Mouse (Mus musculus) brown adipose tissue, adult 24 weeks (tissue): ENCODE measurements around the gene Wwc1. TPM values are rescaled to one million over a fixed set of nuclear protein-coding genes. Genes with fewer than 3 reads are reported as not detected.

Experiments used
- H3K27ac ChIP-seq: fragments of 200-500 bp; replicated peaks from 2 replicates; pipeline ENCODE4 v1.5.1; 2012; ENCODE audit warnings: low read depth, mild to moderate bottlenecking, low read length
- H3K4me1 ChIP-seq: fragments of 200-500 bp; 2 replicates; pipeline ENCODE4 v1.6.1; 2012; ENCODE audit warnings: low read length, mixed read lengths; ENCODE audit not compliant: control insufficient read depth, insufficient read depth, insufficient read length
- H3K4me3 ChIP-seq: fragments of 200-500 bp; 2 replicates; pipeline ENCODE4 v1.5.1; 2012; ENCODE audit warnings: low read depth, mild to moderate bottlenecking, low read length, moderate library complexity; ENCODE audit not compliant: insufficient read depth
- polyA plus RNA-seq: library from polyadenylated mRNA; stranded (reverse); fragments of >200 nt; gene quantifications from 2 replicates; pipeline ENCODE4 v1.2.4, GENCODE M21; 2012; ENCODE audit not compliant: missing spikeins, insufficient read depth, insufficient read length

The Wwc1 gene
- polyA plus RNA-seq, 1 experiment: not detected

- no peak overlapping the region for H3K4me3 ChIP-seq
- no peak overlapping the region for H3K27ac ChIP-seq
- no peaks in the 10 kb centered on the region for H3K4me1 ChIP-seq
These were observed 48.0 kb downstream of the Wwc1 start for GRCm38 (mm10) chr11:35932121-35932885.

- Histone ChIP-seq H3K27ac (no peak overlapping the region), H3K4me3 (no peak overlapping the region), H3K4me1 (no peaks in the 10 kb centered on the region)
These were observed 49.7 kb downstream of the Wwc1 start for GRCm38 (mm10) chr11:35930511-35931060.

- no peak overlapping the region for H3K4me3 ChIP-seq
- no peak overlapping the region for H3K27ac ChIP-seq
- no peaks in the 10 kb centered on the region for H3K4me1 ChIP-seq
These were observed 51.9 kb downstream of the Wwc1 start for GRCm38 (mm10) chr11:35928453-35928852.

GRCm38 (mm10) chr11:35927309-35927708 is 53.0 kb downstream of the Wwc1 start:
- no peak overlapping the region for H3K4me3 ChIP-seq
- H3K27ac ChIP-seq: no peak overlapping the region
- H3K4me1 ChIP-seq: no peaks in the 10 kb centered on the region

DNA sequence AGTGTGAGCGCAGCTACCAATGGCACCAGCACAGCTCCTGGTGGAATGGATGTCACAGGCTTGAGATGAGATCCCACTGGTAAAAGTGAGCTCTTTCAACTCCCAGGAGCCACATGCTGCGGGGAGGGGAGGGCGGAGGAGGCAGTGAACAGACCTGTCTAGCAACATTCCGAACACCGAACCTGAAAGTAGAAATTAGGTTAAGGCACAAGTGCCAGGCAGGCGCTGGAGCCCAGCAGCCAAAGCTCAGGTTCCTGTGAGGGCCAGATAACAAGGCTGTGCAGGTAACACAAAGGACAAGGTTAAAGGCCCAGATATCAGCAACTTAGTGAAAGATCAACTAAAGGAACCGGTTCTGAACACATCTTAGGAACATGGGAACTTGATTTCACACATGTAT is 54.7 kb downstream of the Wwc1 start:
- Histone ChIP-seq H3K4me3 (no peak overlapping the region), H3K4me1 (no peaks in the 10 kb centered on the region), H3K27ac (no peak overlapping the region)

DNA sequence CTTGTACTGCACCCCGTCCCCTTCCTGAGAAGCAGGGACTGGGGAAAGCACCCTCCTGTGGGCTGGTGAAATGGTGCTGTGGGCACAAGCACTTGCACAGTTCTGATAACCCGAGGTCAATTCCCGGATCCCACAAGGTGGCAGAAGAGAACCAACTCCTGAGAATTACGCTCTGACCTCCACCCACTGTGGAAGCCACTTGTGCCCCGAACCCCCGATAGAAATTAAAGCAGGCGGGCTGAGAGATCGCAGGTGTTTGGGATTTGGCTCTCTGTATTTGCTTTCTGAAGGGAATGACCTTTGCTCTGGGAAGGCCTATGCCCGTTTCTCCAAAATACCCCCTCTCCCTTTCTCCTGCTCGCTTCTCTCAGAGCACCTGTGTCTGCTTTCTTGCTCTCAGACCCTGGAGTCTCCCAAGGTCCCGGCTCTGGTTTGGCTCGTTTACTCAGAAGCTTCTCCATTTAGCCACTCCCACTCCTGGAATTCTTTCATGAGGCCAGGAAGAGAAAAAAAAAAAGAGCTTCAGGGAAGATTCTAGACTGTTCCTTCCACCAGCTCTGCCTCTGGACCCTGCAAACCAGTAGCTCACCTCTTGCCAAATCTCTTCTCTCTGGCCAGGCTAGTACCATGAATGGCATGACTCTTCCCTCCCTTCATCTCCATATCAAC is 58.0 kb downstream of the Wwc1 start:
- H3K4me3 ChIP-seq: no peak overlapping the region
- no peaks in the 10 kb centered on the region for H3K4me1 ChIP-seq
- H3K27ac ChIP-seq: no peak overlapping the region

GRCm38 (mm10) chr11:35920776-35921175 is 59.6 kb downstream of the Wwc1 start:
- Histone ChIP-seq H3K4me1 (no peaks in the 10 kb centered on the region), H3K27ac (no peak overlapping the region), H3K4me3 (no peak overlapping the region)

- Histone ChIP-seq H3K4me1 (no peaks in the 10 kb centered on the region), H3K27ac (no peak overlapping the region), H3K4me3 (no peak overlapping the region)
These were observed 60.3 kb downstream of the Wwc1 start for GRCm38 (mm10) chr11:35919856-35920503.

DNA sequence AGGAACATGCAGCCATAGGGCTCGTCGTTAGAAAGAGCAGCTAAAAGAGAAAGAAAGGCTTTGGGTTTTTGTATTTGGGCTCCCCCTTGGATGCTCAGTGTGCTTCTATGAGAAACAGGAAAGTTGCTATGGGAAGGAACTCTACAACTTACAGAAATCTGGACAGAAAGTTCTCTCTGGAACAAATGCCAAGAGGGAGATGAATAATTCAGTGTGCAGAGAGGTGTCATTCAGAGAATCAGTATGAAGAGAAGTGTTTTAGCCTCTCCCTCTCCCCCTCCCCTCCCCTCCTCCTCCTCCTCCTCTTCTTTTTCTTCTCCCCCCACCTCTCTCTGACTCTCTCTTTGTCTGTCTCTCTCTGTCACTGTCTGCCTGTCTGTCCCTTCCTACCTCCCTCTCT is 60.9 kb downstream of the Wwc1 start:
- Histone ChIP-seq H3K4me3 (no peak overlapping the region), H3K4me1 (no peaks in the 10 kb centered on the region), H3K27ac (no peak overlapping the region)

- Histone ChIP-seq H3K27ac (no peak overlapping the region), H3K4me1 (no peaks in the 10 kb centered on the region)
These were observed 63.7 kb downstream of the Wwc1 start for GRCm38 (mm10) chr11:35916466-35917185.

GRCm38 (mm10) chr11:35915546-35915945 is 64.8 kb downstream of the Wwc1 start:
- Histone ChIP-seq H3K27ac (no peak overlapping the region), H3K4me1 (no peaks in the 10 kb centered on the region), H3K4me3 (no peak overlapping the region)

More at GRCm38 (mm10) chr11:35916466-35917185, 63.7 kb downstream of the Wwc1 start:
- H3K4me3 ChIP-seq: no peak overlapping the region

DNA sequence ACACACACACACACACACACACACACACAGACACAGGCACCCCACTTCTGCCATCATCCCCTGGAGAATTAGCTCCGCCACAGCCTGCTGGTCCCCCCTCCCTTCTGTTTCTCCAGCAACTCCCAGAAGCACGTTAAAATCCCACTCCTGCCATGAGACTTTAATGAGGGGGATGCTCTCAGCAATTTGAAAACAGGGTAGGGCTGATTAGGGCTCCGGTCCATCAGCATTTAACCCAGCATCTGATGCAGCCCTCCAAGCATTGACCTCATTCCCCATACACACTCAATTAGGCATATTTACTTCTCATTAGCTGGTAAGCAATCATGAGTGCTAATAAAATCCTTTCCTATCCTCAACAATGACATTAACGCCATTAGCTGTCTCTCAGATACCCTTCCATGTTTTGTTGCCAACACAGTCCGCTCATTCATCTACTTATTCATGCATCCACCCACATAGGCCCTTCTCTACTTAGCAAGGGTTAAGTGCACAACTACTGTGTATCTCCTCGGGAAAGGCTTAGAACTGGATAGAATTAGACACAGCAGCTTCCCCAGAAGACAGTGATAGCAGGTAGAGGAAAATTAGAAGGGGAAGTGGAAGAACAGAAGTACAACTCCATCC is 66.8 kb downstream of the Wwc1 start:
- no peaks in the 10 kb centered on the region for H3K4me1 ChIP-seq

GRCm38 (mm10) chr11:35904955-35905550 is 75.3 kb downstream of the Wwc1 start:
- Histone ChIP-seq H3K4me3 (no peak overlapping the region), H3K4me1 (no peaks in the 10 kb centered on the region), H3K27ac (no peak overlapping the region)

More for the DNA sequence above, 66.8 kb downstream of the Wwc1 start:
- Histone ChIP-seq H3K4me3 (no peak overlapping the region), H3K27ac (no peak overlapping the region)

GRCm38 (mm10) chr11:35903079-35903478 is 77.2 kb downstream of the Wwc1 start:
- Histone ChIP-seq H3K4me3 (no peak overlapping the region), H3K27ac (no peak overlapping the region), H3K4me1 (no peaks in the 10 kb centered on the region)
